Mouse (Mus musculus) heart, adult 2 months (tissue): ENCODE results near the gene Spag16.

Source experiments
- CTCF ChIP-seq: fragments of 200-600 bp; IDR thresholded peaks from 2 replicates; pipeline ENCODE4 v1.8.1; 2022; ENCODE audit warnings: antibody characterized with exemption, mild to moderate bottlenecking, moderate library complexity
- EP300 ChIP-seq: fragments of 200-500 bp; IDR thresholded peaks from 2 replicates; pipeline ENCODE4 v1.6.1; 2011; ENCODE audit warnings: low read depth, low read length, control low read depth; ENCODE audit not compliant: insufficient read depth
- POLR2A ChIP-seq: fragments of 200-500 bp; IDR thresholded peaks from 2 replicates; pipeline ENCODE4 v1.6.1; 2011; ENCODE audit warnings: mild to moderate bottlenecking, low read depth, low read length, control low read depth; ENCODE audit not compliant: insufficient read depth

DNA sequence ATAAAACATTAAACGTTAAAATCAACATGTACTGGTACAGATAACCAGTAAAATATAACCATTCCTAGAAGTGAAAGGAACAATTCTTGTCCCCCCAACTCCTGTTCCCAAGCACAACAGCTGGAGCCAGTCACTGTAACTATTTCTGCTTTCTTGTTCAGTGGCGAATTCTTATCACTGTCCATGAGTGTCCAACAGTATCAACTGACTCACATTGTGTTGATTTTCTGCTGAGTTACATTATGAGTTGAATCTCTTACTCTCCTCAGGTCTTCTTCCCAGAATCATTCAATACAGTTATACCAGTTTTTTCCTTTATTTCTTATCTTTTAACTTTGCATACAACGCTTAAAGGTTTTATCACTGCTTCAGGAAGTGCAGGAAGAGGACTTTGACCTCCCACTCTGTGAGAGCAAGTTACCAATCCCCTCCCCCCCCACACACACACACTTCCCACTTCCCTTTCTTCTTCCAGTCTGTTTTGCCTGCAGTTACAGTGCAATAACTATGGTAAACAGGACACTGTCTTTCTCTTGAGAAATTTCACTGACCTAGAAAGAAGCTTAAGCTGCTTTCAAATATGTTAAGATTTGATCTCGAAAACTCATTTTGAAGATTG, 353.5 kb downstream of the Spag16 start:
- no peak for TF ChIP-seq CTCF
- TF ChIP-seq POLR2A: no peak
- TF ChIP-seq EP300: no peak
